Mouse (Mus musculus) adrenal gland, adult 18-20 months (tissue): ENCODE measurements around the gene Vps13d. TPM values are rescaled to one million over a fixed set of nuclear protein-coding genes. Genes with fewer than 3 reads are reported as not detected.

Experiments used
- DNase-seq, 2 experiments: peaks; one replicate each; pipeline ENCODE4 v3.0.0; 2021 to 2022; ENCODE audit warnings: low spot score in 2 of 2
- total RNA-seq, 2 experiments: library from RNA; stranded (reverse); gene quantifications; 1 replicate in 1 of 2; 2 replicates in 1 of 2; pipeline ENCODE4 v1.2.3; 2021

Vps13d gene
- total RNA-seq, 2 experiments from 2014 or later, result 48.1 to 71.3 TPM

GRCm38 (mm10) chr4:145155956-145156355 lies 38.8 kb downstream of the Vps13d start:
- peak; percentile 40 to 45 for DNase-seq

- DNase-seq, result no peak
These were observed 43.7 kb downstream of the Vps13d start for GRCm38 (mm10) chr4:145151103-145151486.

GRCm38 (mm10) chr4:145150345-145151102 lies 44.3 kb downstream of the Vps13d start:
- no peak for DNase-seq

- no peak for DNase-seq
These were observed 47.5 kb downstream of the Vps13d start for GRCm38 (mm10) chr4:145147006-145147961.

- no peak for DNase-seq
These were observed 51.3 kb downstream of the Vps13d start for GRCm38 (mm10) chr4:145143533-145143932.

GRCm38 (mm10) chr4:145136705-145137104 lies 58.1 kb downstream of the Vps13d start:
- no peak for DNase-seq

- DNase-seq, result no peak
These were observed 59.3 kb downstream of the Vps13d start for GRCm38 (mm10) chr4:145135473-145135872.

GRCm38 (mm10) chr4:145130772-145131171 lies 64.0 kb downstream of the Vps13d start:
- DNase-seq, result no peak

- peak in 1 of 2 experiments; percentile 34 for DNase-seq
These were observed 64.8 kb downstream of the Vps13d start for GRCm38 (mm10) chr4:145129956-145130548.

- DNase-seq, result no peak
These were observed 69.2 kb downstream of the Vps13d start for GRCm38 (mm10) chr4:145125463-145126220.

GRCm38 (mm10) chr4:145124419-145124818 lies 70.4 kb downstream of the Vps13d start:
- DNase-seq, result no peak

- no peak for DNase-seq
These were observed 83.2 kb downstream of the Vps13d start for GRCm38 (mm10) chr4:145111641-145112040.

- no peak for DNase-seq
These were observed 84.1 kb downstream of the Vps13d start for GRCm38 (mm10) chr4:145110736-145111135.

GRCm38 (mm10) chr4:145106796-145107195 lies 88.0 kb downstream of the Vps13d start:
- DNase-seq, result no peak

GRCm38 (mm10) chr4:145105319-145105718 lies 89.5 kb downstream of the Vps13d start:
- DNase-seq, result no peak

- no peak for DNase-seq
These were observed 89.9 kb downstream of the Vps13d start for GRCm38 (mm10) chr4:145104917-145105316.

- no peak for DNase-seq
These were observed 91.2 kb downstream of the Vps13d start for GRCm38 (mm10) chr4:145103617-145104016.

- no peak for DNase-seq
These were observed 92.7 kb downstream of the Vps13d start for GRCm38 (mm10) chr4:145101823-145102718.

- DNase-seq, result no peak
These were observed 95.0 kb downstream of the Vps13d start for GRCm38 (mm10) chr4:145099853-145100252.

GRCm38 (mm10) chr4:145099344-145099743 lies 95.5 kb downstream of the Vps13d start:
- no peak for DNase-seq
